In genomic region chr1:187291480-187292394, GRCm38 (mm10) we compare ENCODE assay signal across 13 mouse cellular contexts.
"Had no signal": no experiment of that assay in that cellular context is flagged by ENCODE, and none has a peak within 500 bp of the region (broad histone marks: within the 10 kb centered on the region; RNA-seq: fewer than 3 reads in every experiment).

No protein-coding gene starts in this region.

- H3K9ac ChIP-seq: liver, embryonic 15.5 days; midbrain, embryonic 15.5 days; neural tube, embryonic 13.5 days had no signal

- ATAC-seq: lung, postnatal 0 days; midbrain, embryonic 15.5 days had no signal

- H3K27me3 ChIP-seq: liver, embryonic 15.5 days; midbrain, embryonic 15.5 days; neural tube, embryonic 13.5 days had no signal

- H3K4me3 ChIP-seq: left cerebral cortex, adult 2 months; limb, embryonic 10.5 days; liver, embryonic 15.5 days; midbrain, embryonic 10.5 days; midbrain, embryonic 15.5 days; neural tube, embryonic 13.5 days had no signal

- DNase-seq: kidney, postnatal 14 days; lung, adult 2 months; lung, postnatal 4 days; retina, postnatal 1 day; right cerebral cortex, postnatal 14 days had no signal

- H3K4me2 ChIP-seq: liver, embryonic 11.5 days; liver, embryonic 15.5 days; midbrain, embryonic 15.5 days; neural tube, embryonic 13.5 days had no signal

- H3K9me3 ChIP-seq: limb, embryonic 10.5 days; liver, embryonic 15.5 days; midbrain, embryonic 10.5 days; midbrain, embryonic 15.5 days; neural tube, embryonic 13.5 days had no signal

- H3K4me1 ChIP-seq: liver, embryonic 15.5 days; midbrain, embryonic 10.5 days; midbrain, embryonic 15.5 days; neural tube, embryonic 13.5 days had no signal

- H3K27ac ChIP-seq: left cerebral cortex, adult 2 months; limb, embryonic 10.5 days; liver, embryonic 15.5 days; midbrain, embryonic 10.5 days; midbrain, embryonic 15.5 days; neural tube, embryonic 13.5 days had no signal

- H3K36me3 ChIP-seq: limb, embryonic 10.5 days; liver, embryonic 15.5 days; midbrain, embryonic 10.5 days; midbrain, embryonic 15.5 days; neural tube, embryonic 13.5 days had no signal
